Mouse (Mus musculus) MEL (cell line): ENCODE data around the gene Drosha. TPM values are rescaled to one million over a fixed set of nuclear protein-coding genes. Genes with fewer than 3 reads are reported as not detected.

Source experiments
- DNase-seq: peaks from one replicate; pipeline ENCODE4 v3.0.0; 2011; ENCODE audit warnings: low read depth, low spot score
- H3K27ac ChIP-seq: 2 replicates; pipeline ENCODE4 v1.5.1; 2012; ENCODE audit warnings: low read depth, mild to moderate bottlenecking, control low read depth, low read length, moderate library complexity; ENCODE audit not compliant: control insufficient read depth
- H3K27me3 ChIP-seq, 2 experiments: fragments of 150-350 bp in 1 of 2; sonication (generic) in 1 of 2; 2 replicates each; pipeline ENCODE4 v1.6.1; 2012; ENCODE audit warnings: low read length in 2 of 2, mild to moderate bottlenecking in 2 of 2, improper control_type of control experiment in 1 of 2, moderate library complexity in 1 of 2; ENCODE audit not compliant: insufficient read depth in 2 of 2, control insufficient read depth in 1 of 2
- H3K36me3 ChIP-seq, 2 experiments: 2 replicates each; pipeline ENCODE4 v1.6.1; 2012 to 2014; ENCODE audit warnings: low read length in 2 of 2, improper control_type of control experiment in 1 of 2, inconsistent platforms in 1 of 2, mild to moderate bottlenecking in 1 of 2; ENCODE audit not compliant: insufficient read depth in 2 of 2, control insufficient read depth in 1 of 2
- H3K4me1 ChIP-seq, 2 experiments: fragments of 150-350 bp in 1 of 2; sonication (generic) in 1 of 2; 2 replicates each; pipeline ENCODE4 v1.6.1; 2012; ENCODE audit warnings: low read length in 2 of 2, improper control_type of control experiment in 1 of 2, mild to moderate bottlenecking in 1 of 2; ENCODE audit not compliant: insufficient read depth in 2 of 2, control insufficient read depth in 1 of 2
- H3K4me3 ChIP-seq, 2 experiments: fragments of 150-350 bp in 1 of 2; sonication (generic) in 1 of 2; 2 replicates each; pipeline ENCODE4 v1.5.1; 2012; ENCODE audit warnings: low read depth in 2 of 2, low read length in 2 of 2, mild to moderate bottlenecking in 2 of 2, moderate library complexity in 2 of 2, control low read depth in 1 of 2, improper control_type of control experiment in 1 of 2; ENCODE audit not compliant: control insufficient read depth in 1 of 2, insufficient read depth in 1 of 2
- H3K79me2 ChIP-seq: 2 replicates; pipeline ENCODE4 v1.6.1; 2012; ENCODE audit warnings: mild to moderate bottlenecking, low read length, moderate library complexity; ENCODE audit not compliant: control insufficient read depth, poor library complexity, insufficient read depth
- H3K9ac ChIP-seq: 2 replicates; pipeline ENCODE4 v1.6.1; 2012; ENCODE audit warnings: low read depth, mild to moderate bottlenecking, control low read depth, low read length, moderate library complexity; ENCODE audit not compliant: control insufficient read depth, poor library complexity, severe bottlenecking
- H3K9me3 ChIP-seq: fragments of 150-350 bp; sonication (generic); replicated peaks from 2 replicates; pipeline ENCODE4 v1.6.1; 2012; ENCODE audit warnings: mild to moderate bottlenecking, low read length, improper control_type of control experiment, moderate library complexity; ENCODE audit not compliant: insufficient read depth
- BHLHE40 ChIP-seq: IDR thresholded peaks from 2 replicates; pipeline ENCODE4 v1.6.1; 2012; ENCODE audit warnings: low read depth, mild to moderate bottlenecking, inconsistent platforms, low read length, improper control_type of control experiment, borderline replicate concordance
- CHD1 ChIP-seq: IDR thresholded peaks from 2 replicates; pipeline ENCODE4 v1.6.1; 2012; ENCODE audit warnings: low read depth, mild to moderate bottlenecking, inconsistent platforms, low read length, improper control_type of control experiment
- CTCF ChIP-seq, 3 experiments: IDR thresholded peaks in 2 of 3; conservative IDR thresholded peaks in 1 of 3; 2 replicates each; pipeline ENCODE4 v1.5.1; 2011 to 2012; ENCODE audit warnings: low read length in 3 of 3, low read depth in 2 of 3, mild to moderate bottlenecking in 2 of 3, improper control_type of control experiment in 1 of 3, inconsistent platforms in 1 of 3, mixed read lengths in 1 of 3, moderate library complexity in 1 of 3; ENCODE audit not compliant: control insufficient read depth in 1 of 3, insufficient read depth in 1 of 3, poor library complexity in 1 of 3, severe bottlenecking in 1 of 3
- ELF1 ChIP-seq: IDR thresholded peaks from 2 replicates; pipeline ENCODE4 v1.6.1; 2014; ENCODE audit warnings: low read depth, mild to moderate bottlenecking, inconsistent platforms, low read length, improper control_type of control experiment, moderate library complexity
- EP300 ChIP-seq, 2 experiments: IDR thresholded peaks; 2 replicates each; pipeline ENCODE4 v1.6.1; 2011; ENCODE audit warnings: improper control_type of control experiment in 2 of 2, low read length in 2 of 2, low read depth in 1 of 2, mild to moderate bottlenecking in 1 of 2
- ETS1 ChIP-seq: IDR thresholded peaks from 2 replicates; pipeline ENCODE4 v1.6.1; 2012; ENCODE audit warnings: low read depth, mild to moderate bottlenecking, inconsistent platforms, low read length, improper control_type of control experiment, moderate library complexity
- GATA1 ChIP-seq: IDR thresholded peaks from 2 replicates; pipeline ENCODE4 v1.6.1; 2011; ENCODE audit warnings: low read depth, low read length, improper control_type of control experiment
- HCFC1 ChIP-seq: IDR thresholded peaks from 2 replicates; pipeline ENCODE4 v1.6.1; 2012; ENCODE audit warnings: low read depth, mild to moderate bottlenecking, inconsistent platforms, low read length, improper control_type of control experiment, moderate library complexity
- JUND ChIP-seq: IDR thresholded peaks from 2 replicates; pipeline ENCODE4 v1.6.1; 2011; ENCODE audit warnings: low read depth, mild to moderate bottlenecking, improper control_type of control experiment, low read length
- MEF2A ChIP-seq: IDR thresholded peaks from 2 replicates; pipeline ENCODE4 v1.6.1; 2014; ENCODE audit warnings: low read depth, mild to moderate bottlenecking, inconsistent platforms, low read length, improper control_type of control experiment; ENCODE audit not compliant: poor library complexity, insufficient replicate concordance, severe bottlenecking; ENCODE audit errors: extremely low read depth
- MXI1 ChIP-seq: IDR thresholded peaks from 2 replicates; pipeline ENCODE4 v1.6.1; 2011; ENCODE audit warnings: mild to moderate bottlenecking, low read depth, low read length, improper control_type of control experiment
- NELFE ChIP-seq: IDR thresholded peaks from 2 replicates; pipeline ENCODE4 v1.6.1; 2011; ENCODE audit warnings: low read depth, low read length, improper control_type of control experiment
- POLR2A ChIP-seq, 2 experiments: IDR thresholded peaks; 2 replicates each; pipeline ENCODE4 v1.6.1; 2011 to 2012; ENCODE audit warnings: low read length in 2 of 2, mild to moderate bottlenecking in 2 of 2, control low read depth in 1 of 2, improper control_type of control experiment in 1 of 2, low read depth in 1 of 2, moderate library complexity in 1 of 2; ENCODE audit not compliant: control insufficient read depth in 1 of 2, insufficient read depth in 1 of 2, poor library complexity in 1 of 2
- POLR2AphosphoS2 ChIP-seq: IDR thresholded peaks from 2 replicates; pipeline ENCODE4 v1.6.1; 2011; ENCODE audit warnings: low read length, improper control_type of control experiment
- POLR2AphosphoS5 ChIP-seq: IDR thresholded peaks from 2 replicates; pipeline ENCODE4 v1.6.1; 2012; ENCODE audit warnings: low read depth, borderline replicate concordance, mild to moderate bottlenecking, inconsistent platforms, low read length, moderate library complexity, mixed read lengths
- RAD21 ChIP-seq: IDR thresholded peaks from 2 replicates; pipeline ENCODE4 v1.6.1; 2011; ENCODE audit warnings: mild to moderate bottlenecking, low read depth, low read length, improper control_type of control experiment
- RCOR1 ChIP-seq: IDR thresholded peaks from 2 replicates; pipeline ENCODE4 v1.6.1; 2012; ENCODE audit warnings: low read depth, mild to moderate bottlenecking, inconsistent platforms, low read length, improper control_type of control experiment
- SIN3A ChIP-seq: IDR thresholded peaks from 2 replicates; pipeline ENCODE4 v1.6.1; 2012; ENCODE audit warnings: low read length, improper control_type of control experiment, inconsistent platforms
- TAL1 ChIP-seq: IDR thresholded peaks from 2 replicates; pipeline ENCODE4 v1.6.1; 2012; ENCODE audit warnings: mild to moderate bottlenecking, inconsistent platforms, low read length, moderate library complexity, mixed read lengths
- TCF12 ChIP-seq: IDR thresholded peaks from 2 replicates; pipeline ENCODE4 v1.6.1; 2014; ENCODE audit warnings: low read depth, mild to moderate bottlenecking, inconsistent platforms, low read length, improper control_type of control experiment, moderate library complexity
- UBTF ChIP-seq: IDR thresholded peaks from 2 replicates; pipeline ENCODE4 v1.6.1; 2012; ENCODE audit warnings: low read depth, mild to moderate bottlenecking, inconsistent platforms, low read length, improper control_type of control experiment, moderate library complexity, borderline replicate concordance; ENCODE audit not compliant: insufficient read depth
- USF1 ChIP-seq: IDR thresholded peaks from 2 replicates; pipeline ENCODE4 v1.6.1; 2014; ENCODE audit warnings: low read depth, mild to moderate bottlenecking, inconsistent platforms, low read length, improper control_type of control experiment, moderate library complexity
- ZC3H11A ChIP-seq: IDR thresholded peaks from 2 replicates; pipeline ENCODE4 v1.6.1; 2012; ENCODE audit warnings: low read depth, mild to moderate bottlenecking, inconsistent platforms, low read length, improper control_type of control experiment
- ZNF384 ChIP-seq: IDR thresholded peaks from 2 replicates; pipeline ENCODE4 v1.6.1; 2012; ENCODE audit warnings: low read depth, mild to moderate bottlenecking, inconsistent platforms, low read length, improper control_type of control experiment
- polyA plus RNA-seq, 2 experiments: library from polyadenylated mRNA; stranded (reverse) in 1 of 2; unstranded in 1 of 2; fragments of >175 nt in 1 of 2; fragments of >200 nt in 1 of 2; gene quantifications; 2 replicates each; pipeline versions ENCODE4 v1.2.1 to v1.2.4; 2012; ENCODE audit warnings: low replicate concordance in 2 of 2, low read depth in 1 of 2; ENCODE audit not compliant: insufficient read length in 2 of 2, insufficient read depth in 1 of 2, missing spikeins in 1 of 2
- total RNA-seq: library from RNA; depleted of rRNA; stranded (reverse); fragments of 300-350 nt; gene quantifications from 2 replicates; pipeline ENCODE4 v1.2.3, GENCODE M21; 2012

The Drosha gene
- total and polyA plus RNA-seq, 3 experiments: 43.3 to 482 (median 96.9) TPM

DNA sequence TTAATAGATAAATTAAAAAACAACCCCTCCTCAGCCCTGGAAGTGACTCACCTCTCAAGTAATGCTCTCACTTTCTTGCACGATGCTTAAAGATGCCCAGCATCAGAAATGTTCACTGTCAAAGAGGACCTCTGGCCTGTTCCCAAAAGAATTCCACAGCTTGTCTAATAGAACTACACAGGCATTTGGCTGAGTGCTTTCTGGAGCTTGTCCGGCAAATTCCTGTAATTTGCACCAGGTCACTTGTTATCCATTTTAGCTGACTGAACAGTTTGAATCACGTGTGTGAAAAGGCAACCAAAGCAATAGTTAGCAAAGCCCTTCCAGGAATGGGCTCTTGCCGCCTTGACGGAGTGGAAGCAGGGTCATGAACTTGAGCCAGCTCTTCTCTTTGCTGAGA, 140.6 kb downstream of the Drosha start:
- DNase-seq: no peak
- H3K27ac ChIP-seq: no peak overlapping the region
- no peak overlapping the region for H3K9ac ChIP-seq
- H3K4me3 ChIP-seq: no peak overlapping the region
- H3K9me3 ChIP-seq: no peaks in the 10 kb centered on the region
- no peaks in the 10 kb centered on the region for H3K4me1 ChIP-seq
- no peaks in the 10 kb centered on the region for H3K27me3 ChIP-seq
- no peaks in the 10 kb centered on the region for H3K36me3 ChIP-seq
- no peaks in the 10 kb centered on the region for H3K79me2 ChIP-seq
- no peak for TF ChIP-seq POLR2AphosphoS2
- no peak for TF ChIP-seq ZC3H11A
- TF ChIP-seq SIN3A: no peak
- TF ChIP-seq USF1: no peak
- TF ChIP-seq NELFE: no peak
- no peak for TF ChIP-seq CTCF (IDR thresholded peaks at IDR 0.05 in 2 of 3, conservative IDR thresholded peaks at IDR 0.05 in 1 of 3; ENCODE audit: control insufficient read depth in 1 of 3, insufficient read depth in 1 of 3, low read depth in 2 of 3, low read length in 3 of 3, poor library complexity in 1 of 3, severe bottlenecking in 1 of 3)

DNA sequence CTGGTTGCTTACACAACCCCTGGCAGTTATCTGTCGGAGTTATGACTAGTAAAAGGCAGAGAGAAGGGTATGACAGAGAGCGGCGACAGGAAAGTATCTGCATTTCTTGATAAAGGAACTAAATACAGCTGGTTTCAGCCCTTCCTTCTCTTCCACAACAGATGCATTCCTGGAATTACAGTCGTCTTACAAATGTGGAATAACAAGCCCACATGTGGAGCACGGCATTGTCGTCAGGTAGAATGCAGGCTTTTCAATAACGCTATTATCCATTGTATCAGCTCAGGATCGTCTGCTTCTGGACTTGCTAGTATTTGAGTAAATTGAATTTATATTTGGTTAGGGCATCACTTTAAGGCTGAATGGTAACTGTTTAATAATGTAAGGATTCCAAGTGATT, 144.2 kb downstream of the Drosha start:
- Histone ChIP-seq H3K4me3 (no peak overlapping the region), H3K27me3 (peaks cover 0 to 2% of the 10 kb centered on the region in 2 experiments; a peak in 1 of 4 replicates), H3K27ac (no peak overlapping the region), H3K79me2 (no peaks in the 10 kb centered on the region), H3K9ac (no peak overlapping the region), H3K4me1 (no peaks in the 10 kb centered on the region), H3K9me3 (no peaks in the 10 kb centered on the region), H3K36me3 (no peaks in the 10 kb centered on the region)
- no peak for TF ChIP-seq RAD21
- TF ChIP-seq ELF1: no peak
- no peak for TF ChIP-seq SIN3A
- TF ChIP-seq RCOR1: no peak
- no peak for TF ChIP-seq ETS1
- no peak for TF ChIP-seq UBTF
- TF ChIP-seq ZC3H11A: no peak
- TF ChIP-seq ZNF384: no peak
- TF ChIP-seq POLR2AphosphoS5: no peak
- TF ChIP-seq POLR2A (IDR thresholded peaks at IDR 0.05; ENCODE audit: control insufficient read depth in 1 of 2, insufficient read depth in 1 of 2, low read depth in 1 of 2, low read length in 2 of 2, poor library complexity in 1 of 2): no peak
- no peak for TF ChIP-seq TAL1
- DNase-seq: no peak

DNA sequence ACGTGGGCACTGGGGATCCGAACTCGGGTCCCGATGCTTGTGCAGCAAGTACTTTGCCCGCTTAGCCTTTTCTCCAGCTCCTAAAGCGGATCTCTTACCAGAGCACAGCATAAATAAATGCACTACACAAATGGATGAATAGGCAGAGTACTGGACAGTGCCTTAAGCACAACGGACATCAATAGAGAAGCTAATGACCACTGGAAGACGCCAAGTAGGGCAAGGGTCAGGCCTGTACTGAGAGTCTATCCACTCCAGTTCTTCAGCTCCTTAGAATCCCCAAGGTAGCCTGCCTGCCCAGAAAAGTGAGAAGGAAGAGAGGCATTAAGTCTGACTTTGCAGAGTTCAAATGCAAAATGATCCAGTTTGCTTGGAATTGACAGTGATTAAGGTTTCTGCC, 147.8 kb downstream of the Drosha start:
- Histone ChIP-seq H3K27me3 (peaks cover 0 to 2% of the 10 kb centered on the region in 2 experiments; a peak in 1 of 4 replicates), H3K4me3 (no peak overlapping the region), H3K9ac (no peak overlapping the region), H3K27ac (no peak overlapping the region), H3K79me2 (no peaks in the 10 kb centered on the region), H3K4me1 (no peaks in the 10 kb centered on the region), H3K36me3 (no peaks in the 10 kb centered on the region), H3K9me3 (no peaks in the 10 kb centered on the region)
- no peak for DNase-seq
- TF ChIP-seq CHD1 (no peak), GATA1 (no peak), EP300 (IDR thresholded peaks at IDR 0.05; ENCODE audit: low read depth in 1 of 2, low read length in 2 of 2) (no peak), SIN3A (no peak), TCF12 (no peak), MEF2A (no peak), HCFC1 (no peak), MXI1 (no peak), CTCF (IDR thresholded peaks at IDR 0.05 in 2 of 3, conservative IDR thresholded peaks at IDR 0.05 in 1 of 3; ENCODE audit: control insufficient read depth in 1 of 3, insufficient read depth in 1 of 3, low read depth in 2 of 3, low read length in 3 of 3, poor library complexity in 1 of 3, severe bottlenecking in 1 of 3) (no peak), POLR2AphosphoS2 (no peak), UBTF (no peak), ZNF384 (no peak), BHLHE40 (no peak), JUND (no peak), ELF1 (no peak), RCOR1 (no peak)
